In the genomic region with DNA sequence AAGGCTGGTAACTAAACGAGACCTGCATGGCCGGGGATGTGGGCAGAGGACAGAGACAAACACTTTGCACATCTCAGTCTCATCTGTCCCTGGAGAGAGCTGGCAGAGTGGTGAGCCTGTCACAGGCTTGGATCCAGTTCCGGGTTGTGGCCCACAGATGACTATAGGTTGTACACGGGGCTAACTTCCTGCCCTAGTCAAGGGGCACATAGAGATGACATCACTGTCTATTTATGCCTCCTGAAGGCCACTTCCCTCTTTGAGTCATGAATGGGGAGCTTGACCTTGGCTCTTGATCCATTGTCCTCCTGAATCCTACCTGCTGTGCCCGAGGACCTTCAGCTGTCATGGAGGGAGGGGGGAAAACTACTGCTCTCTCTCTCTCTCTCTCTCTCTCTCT, we compare ENCODE assay signal across 7 mouse cellular contexts. TPM values are rescaled to one million over a fixed set of nuclear protein-coding genes. Genes with fewer than 3 reads are reported as not detected.
DNase-seq lines count a peak whose midpoint lies in the region; ATAC-seq lines count a peak whose summit lies in the region.

No protein-coding gene starts in this region.

- H3K9me3 ChIP-seq in neural tube, embryonic 15.5 days (replicated peaks), result no peaks in the 10 kb centered on the region

- H3K27me3 ChIP-seq in neural tube, embryonic 15.5 days (replicated peaks), result no peaks in the 10 kb centered on the region

- DNase-seq in layer of hippocampus, adult 9-11 months, result peak; percentile 66
- DNase-seq in layer of hippocampus, adult 8-10 months (ENCODE audit: low spot score in 2 of 2), result no peak
- peak; percentile 71 for DNase-seq in ZHBTc4 (ENCODE audit: low read depth, low spot score)
- peak; percentile 34 for DNase-seq in heart, postnatal 4 days
- DNase-seq in urinary bladder, adult 18-20 months (ENCODE audit: low spot score in 2 of 2), result no peak
- no peak for DNase-seq in cerebellum, adult 11-12 months

- 0 out of 2 replicates have a peak overlapping the region, but pooled peaks have one; percentile 20 for H3K27ac ChIP-seq in neural tube, embryonic 15.5 days (replicated peaks)

- H3K36me3 ChIP-seq in neural tube, embryonic 15.5 days, result no peaks in the 10 kb centered on the region

- H3K9ac ChIP-seq in neural tube, embryonic 15.5 days (replicated peaks), result no peak overlapping the region

- H3K4me2 ChIP-seq in neural tube, embryonic 15.5 days, result no peak overlapping the region

- peaks cover 100% of the 10 kb centered on the region for H3K4me1 ChIP-seq in neural tube, embryonic 15.5 days

- 36% methylated on average over 5 of the region's 5 CpGs for WGBS in neural tube, embryonic 15.5 days

- ATAC-seq in neural tube, embryonic 15.5 days (ENCODE audit: low FRiP score), result no peak

- no peak overlapping the region for H3K4me3 ChIP-seq in neural tube, embryonic 15.5 days (replicated peaks)

RNA-seq across cellular contexts. Expression of a gene that starts 25.1 kb away (rescaled TPM):
- total RNA-seq in layer of hippocampus, adult 8-10 months (2022), result 100 to 1,000 TPM in 1 of 4 experiments, 10 to 100 TPM in 3; 77.0 to 102 (median 92.7) TPM
- 10 to 100 TPM; 67.0 to 78.5 TPM for total RNA-seq in heart, postnatal 4 days (2021)
- polyA plus RNA-seq in neural tube, embryonic 15.5 days (2015; fragmentation: Nextera tagmentation; extraction: Ambion mirVana), result 51.1 and 54.7 TPM in 2 replicates

Comparison
In these comparisons a context has a peak if more than half of its experiments do, and no peak if none do; other contexts are left out.
1. DNase-seq: peak in layer of hippocampus, adult 9-11 months (single experiment), ZHBTc4 (single experiment) and heart, postnatal 4 days (single experiment); none in layer of hippocampus, adult 8-10 months (0 of 2), urinary bladder, adult 18-20 months (0 of 2) and cerebellum, adult 11-12 months (single experiment).